Mouse (Mus musculus): ENCODE measurements around the gene Srm. TPM values are rescaled to one million over a fixed set of nuclear protein-coding genes. Genes with fewer than 3 reads are reported as not detected.
A peak's percentile ranks its signal among the peaks of the same experiment; 100 is the strongest.

The Srm gene
- total and polyA plus RNA-seq, 3 experiments, result 136 to 640 (median 151) TPM

DNA sequence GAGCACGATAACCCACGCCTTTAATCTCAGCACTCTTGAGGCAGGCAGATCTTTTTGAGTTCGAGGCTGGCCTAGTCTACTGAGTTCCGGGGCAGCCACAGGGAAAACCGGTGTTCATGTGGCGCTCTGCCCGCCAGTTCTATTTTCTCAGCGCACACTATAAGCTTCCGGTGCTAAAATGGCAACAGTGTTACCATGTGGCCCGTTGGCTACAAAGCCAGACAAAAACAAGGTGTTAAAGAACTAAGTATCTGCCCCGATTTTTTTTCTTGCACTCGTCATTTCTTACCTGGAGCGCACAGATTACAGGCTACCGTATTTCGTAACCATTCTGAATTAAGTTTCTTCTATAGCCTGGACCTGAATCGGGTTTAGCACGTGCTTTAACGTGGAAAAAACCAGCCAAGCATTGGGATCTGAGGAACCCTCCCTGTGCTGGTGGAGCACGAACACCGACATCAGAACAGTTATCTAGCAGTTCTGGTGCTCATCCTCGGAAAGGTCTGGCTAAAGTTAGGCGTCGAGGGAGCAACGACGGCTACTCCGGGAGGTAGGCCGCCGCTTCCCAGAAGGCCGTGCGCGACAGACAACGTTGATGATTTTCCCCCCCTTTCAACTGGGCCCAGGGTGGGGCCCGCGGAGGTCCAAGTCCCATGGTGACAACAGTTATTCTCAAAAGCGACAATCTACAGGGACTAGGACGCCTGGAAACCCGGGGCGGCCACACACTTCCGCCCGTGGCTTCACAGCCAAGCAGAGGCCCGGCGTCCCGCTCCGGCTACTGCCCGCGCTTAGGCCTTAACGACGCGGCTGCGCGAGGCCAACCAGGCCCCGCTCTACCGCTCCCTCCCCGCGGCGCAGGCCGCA, 34.7 kb downstream of the Srm start:
- H3K4me3 ChIP-seq (replicated peaks in 1 of 3; ENCODE audit: low read depth in 2 of 3, low read length in 2 of 3, poor library complexity in 1 of 3), result peak overlapping the region; percentile 87 to 99 (median 94)
- no peaks in the 10 kb centered on the region for H3K9me3 ChIP-seq (replicated peaks; ENCODE audit: low read length)
- H3K27me3 ChIP-seq (replicated peaks), result no peaks in the 10 kb centered on the region
- dilution Hi-C loops (cut with MboI; ENCODE audit: extremely low pct_ligation_motif_present, extremely low pct_unique_long_range_greater_than_20kb, low sequenced_read_pairs), result no loop called here
- peaks cover 6 to 42% of the 10 kb centered on the region in 2 experiments for H3K4me1 ChIP-seq (ENCODE audit: control insufficient read depth in 1 of 2, insufficient read depth in 2 of 2)
- peaks cover 34 to 41% of the 10 kb centered on the region in 2 experiments for H3K36me3 ChIP-seq (replicated peaks in 1 of 2; ENCODE audit: control insufficient read depth in 1 of 2, insufficient read depth in 1 of 2, low read length in 1 of 2)
- H3K79me2 ChIP-seq (replicated peaks; ENCODE audit: control insufficient read depth, extremely low read depth, insufficient read depth, poor library complexity, severe bottlenecking), result peaks cover 55% of the 10 kb centered on the region
- in situ Hi-C loops (cut with MboI; ENCODE audit: low pct_ligation_motif_present, low pct_unique_long_range_greater_than_20kb, low sequenced_read_pairs), result no loop called here
- TF ChIP-seq GABPA (IDR thresholded peaks at IDR 0.05; ENCODE audit: insufficient replicate concordance, low read depth, low read length) (no peak), MYC (IDR thresholded peaks at IDR 0.05; ENCODE audit: low read depth, low read length) (peak; percentile 98), IRF4 (IDR thresholded peaks at IDR 0.05; ENCODE audit: low read depth, low read length) (no peak), TBP (conservative IDR thresholded peaks at IDR 0.05; ENCODE audit: low read depth, low read length) (peak; percentile 27; the same call in 1 of the 2 replicates), BHLHE40 (IDR thresholded peaks at IDR 0.05; ENCODE audit: low read depth, low read length) (peak; percentile 53), UBTF (IDR thresholded peaks at IDR 0.05; ENCODE audit: low read depth, low read length) (0 out of 2 replicates have a peak, but pooled peaks have one; percentile 35), CTCF (conservative IDR thresholded peaks at IDR 0.05 in 1 of 2, IDR thresholded peaks at IDR 0.05 in 1 of 2; ENCODE audit: low read depth in 2 of 2, low read length in 2 of 2) (0 out of 4 replicates have a peak, but pooled peaks of 1 of the 2 experiments have one; percentile 4), SIN3A (IDR thresholded peaks at IDR 0.05; ENCODE audit: low read length) (no peak), MAFK (IDR thresholded peaks at IDR 0.05; ENCODE audit: insufficient replicate concordance, low read length) (no peak), KAT2A (IDR thresholded peaks at IDR 0.05; ENCODE audit: insufficient replicate concordance, low read length) (peak; percentile 49; the same call in 1 of the 2 replicates), TCF12 (IDR thresholded peaks at IDR 0.05; ENCODE audit: low read depth, low read length) (no peak), MAX (IDR thresholded peaks at IDR 0.05; ENCODE audit: low read length) (peak; percentile 92), MAZ (IDR thresholded peaks at IDR 0.05; ENCODE audit: low read depth, low read length) (peak; percentile 80; the same call in 1 of the 2 replicates), POLR2A (IDR thresholded peaks at IDR 0.05; ENCODE audit: low read depth, low read length) (no peak; the same call in 1 of the 2 replicates), ELF1 (IDR thresholded peaks at IDR 0.05; ENCODE audit: low read depth, low read length) (peak; percentile 38; the same call in 1 of the 2 replicates), JUN (IDR thresholded peaks at IDR 0.05; ENCODE audit: insufficient read depth, low read depth, low read length) (no peak), JUND (conservative IDR thresholded peaks at IDR 0.05; ENCODE audit: low read depth, low read length) (no peak), NRF1 (IDR thresholded peaks at IDR 0.05; ENCODE audit: low read depth, low read length) (no peak), USF2 (conservative IDR thresholded peaks at IDR 0.05; ENCODE audit: low read depth, low read length) (no peak), MXI1 (IDR thresholded peaks at IDR 0.05; ENCODE audit: low read depth, low read length) (peak; percentile 94), ZNF384 (IDR thresholded peaks at IDR 0.05; ENCODE audit: low read depth, low read length) (no peak), ZMIZ1 (IDR thresholded peaks at IDR 0.05; ENCODE audit: low read depth, low read length) (0 out of 2 replicates have a peak, but pooled peaks have one; percentile 19), POLR2AphosphoS2 (IDR thresholded peaks at IDR 0.05; ENCODE audit: low read depth, low read length) (peak; percentile 89)
- DNase-seq (ENCODE audit: extremely low read depth), result peak; percentile 87
- peak overlapping the region; percentile 99 for H3K9ac ChIP-seq (ENCODE audit: insufficient read depth, low read depth)
- H3K27ac ChIP-seq (ENCODE audit: insufficient read depth, low read depth), result peak overlapping the region; percentile 92
- peak overlapping the region; percentile 95; the same call in 1 of the 2 replicates for H3K4me2 ChIP-seq (ENCODE audit: insufficient read depth, low read depth, poor library complexity, severe bottlenecking)

Measured in CH12.LX (cell line).